Mouse (Mus musculus): ENCODE results near the gene Dmrtb1.

DNA sequence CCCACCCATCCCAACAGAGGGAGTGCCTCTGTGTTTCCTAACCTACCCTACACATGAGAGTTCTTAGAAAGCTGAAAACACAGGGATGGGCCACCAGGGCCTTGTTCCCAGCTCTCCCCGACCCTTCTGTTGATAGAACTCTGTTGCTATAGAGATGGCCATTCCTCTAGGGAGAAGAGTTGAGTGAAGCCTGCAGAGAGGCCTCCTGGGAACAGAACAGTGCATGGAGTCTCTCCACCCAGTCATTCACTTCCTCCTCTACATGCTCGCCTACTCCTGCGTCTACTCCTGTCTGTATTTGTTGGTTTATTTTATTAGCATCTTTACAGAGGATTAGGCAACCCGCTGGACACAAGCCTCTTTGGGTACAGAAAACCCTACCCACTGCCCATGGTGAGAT lies 22.9 kb upstream of the Dmrtb1 start:
- TF ChIP-seq CTCF (IDR thresholded peaks at IDR 0.05; ENCODE audit: low read depth) (no peak), EP300 (optimal IDR thresholded peaks at IDR 0.05) (no peak)
